Mouse (Mus musculus) left cerebral cortex, adult 9 months (tissue): Measurements from ENCODE around the gene Mid1.
A peak's percentile ranks its signal among the peaks of the same experiment; 100 is the strongest.
"Not testable (repeated sequence)": the region's sequence is repeated elsewhere in the genome, so short reads cannot be mapped to it uniquely, and the experiment has no call there.

ENCODE experiments used
- DNase-seq, 2 experiments: peaks; one replicate each; pipeline ENCODE4 v3.0.0; 2022; ENCODE audit warnings: low spot score in 2 of 2

Gene Mid1

GRCm38 (mm10) chrX:169986519-169987367 lies 301.7 kb downstream of the Mid1 start:
- DNase-seq: peak; percentile 94

GRCm38 (mm10) chrX:169987368-169987837 lies 302.4 kb downstream of the Mid1 start:
- peak; percentile 58 to 83 for DNase-seq

- DNase-seq: peak; percentile 40 to 71
Measured at GRCm38 (mm10) chrX:169988571-169989218, 303.7 kb downstream of the Mid1 start.

GRCm38 (mm10) chrX:169989219-169989595 lies 304.2 kb downstream of the Mid1 start:
- peak in 1 of 2 experiments; percentile 2 for DNase-seq

- DNase-seq: peak; percentile 75 to 77
Measured at GRCm38 (mm10) chrX:169989691-169990631, 305.0 kb downstream of the Mid1 start.

GRCm38 (mm10) chrX:169991128-169991873 lies 306.3 kb downstream of the Mid1 start:
- DNase-seq: peak; percentile 95 to 99

GRCm38 (mm10) chrX:169992086-169992930 lies 307.3 kb downstream of the Mid1 start:
- not testable (repeated sequence) for DNase-seq

- DNase-seq: peak in 1 of 2 experiments; percentile 12
Measured at GRCm38 (mm10) chrX:169992951-169993547, 308.1 kb downstream of the Mid1 start.

GRCm38 (mm10) chrX:169994011-169994865 lies 309.2 kb downstream of the Mid1 start:
- DNase-seq: not testable (repeated sequence)

GRCm38 (mm10) chrX:169994866-169995711 lies 310.1 kb downstream of the Mid1 start:
- not testable (repeated sequence) for DNase-seq

- not testable (repeated sequence) for DNase-seq
Measured at GRCm38 (mm10) chrX:169995909-169996521, 311.0 kb downstream of the Mid1 start.

- not testable (repeated sequence) for DNase-seq
Measured at GRCm38 (mm10) chrX:169996926-169997325, 311.9 kb downstream of the Mid1 start.

GRCm38 (mm10) chrX:169997456-169997853 lies 312.5 kb downstream of the Mid1 start:
- DNase-seq: not testable (repeated sequence)

GRCm38 (mm10) chrX:169997854-169998456 lies 313.0 kb downstream of the Mid1 start:
- DNase-seq: peak; percentile 98 to 100

- DNase-seq: not testable (repeated sequence)
Measured at GRCm38 (mm10) chrX:169998559-169999219, 313.7 kb downstream of the Mid1 start.

GRCm38 (mm10) chrX:169999226-169999883 lies 314.4 kb downstream of the Mid1 start:
- DNase-seq: not testable (repeated sequence)
